Comparison of ENCODE assay signal across 21 mouse cellular contexts in the genomic region with DNA sequence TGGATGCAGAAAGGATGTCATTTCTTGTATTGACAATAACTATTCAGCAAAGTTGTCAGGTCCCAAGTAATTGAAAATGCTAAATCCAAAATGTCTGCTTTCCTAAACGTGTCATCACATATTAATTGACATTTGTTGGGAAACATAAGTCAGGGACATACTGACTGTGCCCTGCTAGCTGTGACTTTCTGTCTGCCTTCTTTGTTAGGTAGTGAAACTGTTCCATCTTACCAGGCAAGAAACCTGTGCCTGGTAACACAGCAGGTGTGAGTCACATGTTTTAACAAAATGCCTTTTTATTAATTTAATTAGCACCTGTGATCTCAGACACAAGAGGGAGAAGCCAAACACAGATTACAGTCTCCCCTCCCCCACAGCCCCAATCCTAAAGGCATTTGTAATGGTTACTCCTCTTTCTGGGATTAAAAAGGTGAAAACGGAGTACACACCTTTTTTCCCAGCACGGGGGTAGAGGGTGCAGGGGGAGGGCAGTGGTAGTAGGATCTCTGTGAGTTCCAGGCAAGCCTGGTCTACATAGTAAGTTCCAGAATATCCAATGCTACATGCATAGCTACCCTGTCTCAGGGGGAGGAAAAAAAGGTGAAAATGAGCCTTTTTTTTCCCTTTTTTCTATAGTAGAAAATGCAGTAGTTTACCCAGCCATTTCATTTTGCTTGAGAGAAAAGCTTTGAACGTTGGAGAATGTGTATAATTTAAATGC. TPM values are rescaled to one million over a fixed set of nuclear protein-coding genes. Genes with fewer than 3 reads are reported as not detected.
DNase-seq lines count a peak whose midpoint lies in the region; ATAC-seq lines count a peak whose summit lies in the region.
"Had no signal": no experiment of that assay in that cellular context is flagged by ENCODE, and none has a peak within 500 bp of the region (broad histone marks: within the 10 kb centered on the region; RNA-seq: fewer than 3 reads in every experiment).

No protein-coding gene starts in this region.

- H3K4me2 ChIP-seq in forebrain, embryonic 14.5 days (ENCODE audit: low read length), result no peak overlapping the region
- H3K4me2 ChIP-seq: embryonic facial prominence, embryonic 12.5 days; embryonic facial prominence, embryonic 15.5 days; heart, embryonic 12.5 days; heart, embryonic 15.5 days; hindbrain, embryonic 14.5 days had no signal

- H3K9me3 ChIP-seq in forebrain, embryonic 14.5 days (replicated peaks; ENCODE audit: control insufficient read depth, low read length), result no peaks in the 10 kb centered on the region
- H3K9me3 ChIP-seq in forebrain, embryonic 10.5 days, result no peaks in the 10 kb centered on the region
- H3K9me3 ChIP-seq in midbrain, embryonic 10.5 days (replicated peaks), result no peaks in the 10 kb centered on the region
- H3K9me3 ChIP-seq: embryonic facial prominence, embryonic 12.5 days; embryonic facial prominence, embryonic 15.5 days; heart, embryonic 12.5 days; heart, embryonic 15.5 days had no signal

- H3K27me3 ChIP-seq in forebrain, embryonic 14.5 days (replicated peaks; ENCODE audit: control insufficient read depth, insufficient read depth, low read length), result no peaks in the 10 kb centered on the region
- H3K27me3 ChIP-seq in forebrain, embryonic 10.5 days (ENCODE audit: poor library complexity, severe bottlenecking), result no peaks in the 10 kb centered on the region
- no peaks in the 10 kb centered on the region for H3K27me3 ChIP-seq in midbrain, embryonic 10.5 days (ENCODE audit: low read depth, poor library complexity, severe bottlenecking)
- H3K27me3 ChIP-seq: embryonic facial prominence, embryonic 12.5 days; embryonic facial prominence, embryonic 15.5 days; heart, embryonic 12.5 days; heart, embryonic 15.5 days had no signal

- ATAC-seq in forebrain, embryonic 14.5 days, result peak; percentile 92
- ATAC-seq: activated CD4-positive, CD25-positive, alpha-beta regulatory T cell, adult 4 months; intestine, postnatal 0 days had no signal

- peak; percentile 58 to 59 for DNase-seq in cerebellum, postnatal 10 days
- DNase-seq in cerebellum, adult 9-11 months, result no peak
- peak; percentile 76 for DNase-seq in forebrain, embryonic 14.5 days (ENCODE audit: low spot score)
- DNase-seq in forebrain, embryonic 10.5 days (ENCODE audit: extremely low spot score, low spot score), result no peak
- peak; percentile 19 for DNase-seq in retina, embryonic 14.5 days (ENCODE audit: low spot score)
- DNase-seq in retina, postnatal 1 day, result no peak
- no peak for DNase-seq in midbrain, embryonic 10.5 days (ENCODE audit: low spot score)
- DNase-seq: adrenal gland, adult 8-10 months; adrenal gland, postnatal 25 days; gastrocnemius, postnatal 14 days; heart, adult 11 months; heart, postnatal 10 days; heart, postnatal 36 days; kidney, adult 2 months had no signal

- H3K27ac ChIP-seq in forebrain, embryonic 14.5 days (ENCODE audit: low read depth, low read length), result no peak overlapping the region
- no peak overlapping the region for H3K27ac ChIP-seq in forebrain, embryonic 10.5 days
- no peak overlapping the region for H3K27ac ChIP-seq in midbrain, embryonic 10.5 days (replicated peaks)
- H3K27ac ChIP-seq: embryonic facial prominence, embryonic 12.5 days; embryonic facial prominence, embryonic 15.5 days; heart, embryonic 15.5 days; hindbrain, embryonic 14.5 days had no signal

- no peak overlapping the region for H3K4me3 ChIP-seq in forebrain, embryonic 14.5 days (ENCODE audit: low read depth, low read length)
- no peak overlapping the region for H3K4me3 ChIP-seq in forebrain, embryonic 10.5 days
- no peak overlapping the region for H3K4me3 ChIP-seq in midbrain, embryonic 10.5 days
- H3K4me3 ChIP-seq: embryonic facial prominence, embryonic 12.5 days; embryonic facial prominence, embryonic 15.5 days; heart, embryonic 12.5 days; heart, embryonic 15.5 days had no signal

- no peak overlapping the region for H3K9ac ChIP-seq in forebrain, embryonic 14.5 days (ENCODE audit: low read length)
- H3K9ac ChIP-seq: embryonic facial prominence, embryonic 12.5 days; embryonic facial prominence, embryonic 15.5 days; heart, embryonic 12.5 days; heart, embryonic 15.5 days; hindbrain, embryonic 14.5 days had no signal

- no peaks in the 10 kb centered on the region for H3K36me3 ChIP-seq in forebrain, embryonic 14.5 days (ENCODE audit: control insufficient read depth, insufficient read depth, low read length)
- H3K36me3 ChIP-seq in forebrain, embryonic 10.5 days (replicated peaks), result no peaks in the 10 kb centered on the region
- no peaks in the 10 kb centered on the region for H3K36me3 ChIP-seq in midbrain, embryonic 10.5 days
- H3K36me3 ChIP-seq: embryonic facial prominence, embryonic 12.5 days; embryonic facial prominence, embryonic 15.5 days; heart, embryonic 12.5 days; heart, embryonic 15.5 days had no signal

- no peaks in the 10 kb centered on the region for H3K4me1 ChIP-seq in forebrain, embryonic 14.5 days (ENCODE audit: control insufficient read depth, insufficient read depth, low read length)
- peaks cover 9% of the 10 kb centered on the region; the same call in 1 of the 2 replicates for H3K4me1 ChIP-seq in forebrain, embryonic 10.5 days
- peaks cover 10% of the 10 kb centered on the region for H3K4me1 ChIP-seq in midbrain, embryonic 10.5 days
- H3K4me1 ChIP-seq: embryonic facial prominence, embryonic 12.5 days; embryonic facial prominence, embryonic 15.5 days; heart, embryonic 12.5 days; heart, embryonic 15.5 days had no signal

- WGBS in forebrain, embryonic 14.5 days, result 30% methylated on average over 4 of the region's 4 CpGs
- 44% methylated on average over 4 of the region's 4 CpGs for WGBS in forebrain, embryonic 10.5 days
- WGBS in midbrain, embryonic 10.5 days, result 43% methylated on average over 4 of the region's 4 CpGs

RNA-seq across cellular contexts. Expression of gene Cul1, which starts 40.2 kb away (rescaled TPM):
- 161 and 163 TPM in 2 replicates for polyA plus RNA-seq in forebrain, embryonic 14.5 days (2014; fragmentation: Nextera tagmentation; extraction: Ambion mirVana)
- polyA plus RNA-seq in forebrain, embryonic 10.5 days (2016; fragmentation: Nextera tagmentation; extraction: Ambion mirVana), result 215 and 227 TPM in 2 replicates
- polyA plus RNA-seq in midbrain, embryonic 10.5 days (2016; fragmentation: Nextera tagmentation; extraction: Ambion mirVana), result 197 and 198 TPM in 2 replicates

Comparison
In these comparisons a context has a peak if more than half of its experiments do, and no peak if none do; other contexts are left out.
1. DNase-seq: peak in cerebellum, postnatal 10 days (2 of 2), forebrain, embryonic 14.5 days (single experiment) and retina, embryonic 14.5 days (single experiment); none in cerebellum, adult 9-11 months (single experiment), forebrain, embryonic 10.5 days (single experiment), retina, postnatal 1 day (single experiment) and midbrain, embryonic 10.5 days (single experiment).